Mouse (Mus musculus): Measurements from ENCODE around the gene Stim1.
"Not testable (repeated sequence)": the region's sequence is repeated elsewhere in the genome, so short reads cannot be mapped to it uniquely, and the experiment has no call there.

The Stim1 gene

GRCm38 (mm10) chr7:102441657-102442391, 174.2 kb downstream of the Stim1 start, which contains the start of gene Rrm1:
Gene Rrm1, plus strand, starts transcription at chr7:102441695.
- DNase-seq (ENCODE audit: low read depth, low spot score): peak; percentile 95

- no peak for DNase-seq (ENCODE audit: low read depth, low spot score)
Measured at GRCm38 (mm10) chr7:102442432-102442831, 174.8 kb downstream of the Stim1 start.

- no peak for DNase-seq (ENCODE audit: low read depth, low spot score)
Measured at GRCm38 (mm10) chr7:102444301-102444700, 176.7 kb downstream of the Stim1 start.

GRCm38 (mm10) chr7:102446438-102446837, 178.8 kb downstream of the Stim1 start:
- no peak for DNase-seq (ENCODE audit: low read depth, low spot score)

GRCm38 (mm10) chr7:102458618-102459380, 191.2 kb downstream of the Stim1 start:
- no peak for DNase-seq (ENCODE audit: low read depth, low spot score)

GRCm38 (mm10) chr7:102467566-102467965, 200.0 kb downstream of the Stim1 start:
- no peak for DNase-seq (ENCODE audit: low read depth, low spot score)

- no peak for DNase-seq (ENCODE audit: low read depth, low spot score)
Measured at GRCm38 (mm10) chr7:102472675-102473074, 205.1 kb downstream of the Stim1 start.

GRCm38 (mm10) chr7:102476601-102477000, 209.0 kb downstream of the Stim1 start:
- no peak for DNase-seq (ENCODE audit: low read depth, low spot score)

- DNase-seq (ENCODE audit: low read depth, low spot score): no peak
Measured at GRCm38 (mm10) chr7:102477377-102477776, 209.8 kb downstream of the Stim1 start.

GRCm38 (mm10) chr7:102478425-102478824, 210.8 kb downstream of the Stim1 start:
- DNase-seq (ENCODE audit: low read depth, low spot score): no peak

- no peak for DNase-seq (ENCODE audit: low read depth, low spot score)
Measured at GRCm38 (mm10) chr7:102478926-102479325, 211.3 kb downstream of the Stim1 start.

GRCm38 (mm10) chr7:102479368-102480078, 211.9 kb downstream of the Stim1 start:
- DNase-seq (ENCODE audit: low read depth, low spot score): no peak

GRCm38 (mm10) chr7:102480821-102481220, 213.2 kb downstream of the Stim1 start:
- no peak for DNase-seq (ENCODE audit: low read depth, low spot score)

- DNase-seq (ENCODE audit: low read depth, low spot score): no peak
Measured at GRCm38 (mm10) chr7:102481579-102481978, 214.0 kb downstream of the Stim1 start, which contains the start of gene Olfr543. Gene Olfr543, minus strand, starts transcription at chr7:102481679.

GRCm38 (mm10) chr7:102483665-102484064, 216.1 kb downstream of the Stim1 start:
- no peak for DNase-seq (ENCODE audit: low read depth, low spot score)

- DNase-seq (ENCODE audit: low read depth, low spot score): not testable (repeated sequence)
Measured at GRCm38 (mm10) chr7:102484766-102485165, 217.2 kb downstream of the Stim1 start.

GRCm38 (mm10) chr7:102486105-102486504, 218.5 kb downstream of the Stim1 start:
- no peak for DNase-seq (ENCODE audit: low read depth, low spot score)

Measured in embryo, embryonic 11.5 days (tissue).